Mouse (Mus musculus) hindbrain, embryonic 13.5 days (tissue): Measurements from ENCODE around the gene Mvp. TPM values are rescaled to one million over a fixed set of nuclear protein-coding genes. Genes with fewer than 3 reads are reported as not detected.

Source experiments
- ATAC-seq: fragments of 200-750 bp; cut with Nextera tagmentation; 2 replicates; pipeline ENCODE4 v1.8.0; 2017; ENCODE audit warnings: moderate TSS enrichment; ENCODE audit not compliant: low FRiP score
- H3K27ac ChIP-seq: fragments of 300-500 bp; sonication (generic); 2 replicates; pipeline ENCODE4 v1.5.1; 2015; ENCODE audit warnings: inconsistent platforms, mild to moderate bottlenecking, moderate library complexity
- H3K27me3 ChIP-seq: fragments of 300-500 bp; sonication (generic); 2 replicates; pipeline ENCODE4 v1.6.1; 2015; ENCODE audit warnings: mild to moderate bottlenecking, inconsistent platforms
- H3K36me3 ChIP-seq: fragments of 300-500 bp; sonication (generic); 2 replicates; pipeline ENCODE4 v1.6.1; 2015; ENCODE audit warnings: mild to moderate bottlenecking, inconsistent platforms
- H3K4me1 ChIP-seq: fragments of 300-500 bp; sonication (generic); replicated peaks from 2 replicates; pipeline ENCODE4 v1.6.1; 2015; ENCODE audit warnings: inconsistent platforms
- H3K4me2 ChIP-seq: fragments of 300-500 bp; sonication (generic); 2 replicates; pipeline ENCODE4 v1.6.1; 2015; ENCODE audit warnings: inconsistent platforms, mild to moderate bottlenecking, moderate library complexity
- H3K4me3 ChIP-seq: fragments of 300-500 bp; sonication (generic); 2 replicates; pipeline ENCODE4 v1.5.1; 2015; ENCODE audit warnings: mild to moderate bottlenecking, inconsistent platforms
- H3K9ac ChIP-seq: fragments of 300-500 bp; sonication (generic); 2 replicates; pipeline ENCODE4 v1.6.1; 2015; ENCODE audit warnings: mild to moderate bottlenecking, inconsistent platforms
- H3K9me3 ChIP-seq: fragments of 300-500 bp; sonication (generic); 2 replicates; pipeline ENCODE4 v1.6.1; 2016; ENCODE audit warnings: inconsistent platforms
- WGBS: fragments of 180-500 bp; shearing (Covaris S2); methylation state at CpG from one replicate; pipeline ENCODE4 v1.1.7; 2015; 5-methylcytosine and 5-hydroxymethylcytosine counted together
- polyA plus RNA-seq: library from polyadenylated mRNA; unstranded; fragments of >200 nt; fragmentation: Nextera tagmentation; extraction: Ambion mirVana; gene quantifications from 2 replicates; pipeline ENCODE4 v1.2.1, GENCODE M21; 2015

The Mvp gene
- polyA plus RNA-seq, 1 experiment from 2014 or later = 4.5 TPM

DNA sequence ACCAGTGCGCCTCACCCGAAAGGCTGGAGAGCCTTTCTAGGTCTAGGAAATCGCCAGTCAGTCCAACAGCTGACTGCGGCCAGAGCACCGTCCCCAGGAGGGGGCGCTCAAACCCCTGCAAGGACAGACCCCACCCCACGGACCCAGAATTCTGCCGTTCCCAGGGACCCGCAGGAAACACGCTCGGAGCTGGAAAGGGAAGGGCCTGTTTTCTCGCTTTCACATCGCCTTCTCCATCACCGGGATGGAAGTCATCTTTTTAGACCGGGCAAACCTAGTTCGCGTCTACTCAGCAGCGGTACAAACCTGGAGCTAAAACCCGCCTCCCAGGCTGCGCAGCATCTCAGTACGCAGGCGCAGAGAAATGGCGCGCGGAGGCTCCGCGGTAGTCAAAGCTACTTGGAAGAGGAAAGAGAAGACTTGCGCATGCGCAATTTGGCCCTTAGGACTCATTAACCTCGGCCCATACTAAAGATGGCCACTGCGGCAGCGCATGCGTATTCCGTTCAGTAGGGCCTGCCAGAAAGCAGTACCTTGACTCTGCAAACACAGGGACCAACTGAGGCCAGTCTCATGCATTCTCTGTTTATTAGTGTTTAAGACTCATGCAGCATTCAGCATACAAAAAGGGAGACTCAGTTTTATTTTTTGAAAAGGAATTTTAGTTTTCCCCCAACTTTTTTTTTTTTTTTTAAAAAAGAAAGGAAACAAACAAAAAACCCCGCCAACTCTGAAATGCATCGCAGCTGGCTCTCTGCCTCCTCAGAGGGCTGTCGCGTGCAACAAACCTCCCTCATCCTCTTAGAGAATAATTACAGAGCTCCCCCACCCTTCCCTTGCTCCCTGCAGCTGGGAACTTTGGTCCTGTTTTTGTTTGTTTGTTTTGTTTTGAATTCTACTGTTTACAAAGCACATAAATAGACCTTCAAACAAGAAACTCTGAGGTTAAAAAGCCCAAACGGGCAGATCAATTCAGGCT, 2.8 kb upstream of the Mvp start, which contains the start of gene Pagr1a:
Pagr1a (minus strand) TSS at position 382 of the 979 bp plus-strand sequence.
- Histone ChIP-seq H3K27me3 (no peaks in the 10 kb centered on the region), H3K36me3 (peaks cover 40% of the 10 kb centered on the region), H3K9ac (peak within 1 kb of the TSS; percentile 92), H3K4me3 (peak within 1 kb of the TSS; percentile 65), H3K4me2 (peak within 1 kb of the TSS; percentile 93), H3K4me1 (peaks cover 80% of the 10 kb centered on the region), H3K27ac (peak within 1 kb of the TSS; percentile 98), H3K9me3 (no peaks in the 10 kb centered on the region)
- WGBS = 3% methylated on average over 39 of the region's 39 CpGs
- ATAC-seq = peak; percentile 75

DNA sequence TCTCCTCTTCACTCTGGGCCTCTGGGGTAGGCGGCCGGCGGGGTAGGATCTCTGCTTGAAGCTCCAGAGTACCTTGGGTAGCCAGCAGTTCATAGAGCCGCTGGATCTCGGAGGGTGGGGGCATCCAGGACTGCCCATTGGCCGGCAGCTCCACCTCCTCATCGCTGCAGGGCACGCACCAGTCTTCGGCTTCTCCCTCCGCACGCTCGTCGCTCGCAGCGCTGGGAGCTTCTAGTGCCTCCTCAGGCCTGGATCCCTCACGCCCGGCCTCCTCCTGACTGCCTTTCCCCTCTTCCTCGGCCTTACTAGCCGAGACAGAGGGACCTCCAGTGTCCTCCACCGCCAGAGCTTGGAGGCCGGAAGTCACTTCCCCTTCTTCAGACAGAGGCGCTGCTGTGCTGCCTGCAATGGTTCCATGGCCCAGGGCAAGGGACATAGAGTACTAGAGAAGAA, 2.1 kb upstream of the Mvp start:
- under 1% methylated on average over 22 of the region's 22 CpGs for WGBS

DNA sequence TGATC, 1.9 kb upstream of the Mvp start, which contains the start of gene Pagr1b:
Pagr1b (minus strand) TSS at position 4 of the 5 bp plus-strand sequence.
- Histone ChIP-seq H3K27me3 (no peaks in the 10 kb centered on the region), H3K9me3 (no peaks in the 10 kb centered on the region), H3K27ac (peak within 1 kb of the TSS; percentile 98), H3K9ac (peak within 1 kb of the TSS; percentile 92), H3K4me2 (peak within 1 kb of the TSS; percentile 93), H3K4me3 (peak within 1 kb of the TSS; percentile 65), H3K4me1 (peaks cover 70% of the 10 kb centered on the region), H3K36me3 (peaks cover 38% of the 10 kb centered on the region)
- ATAC-seq = no peak

More for the DNA sequence above, 2.1 kb upstream of the Mvp start:
- Histone ChIP-seq H3K4me1 (peaks cover 72% of the 10 kb centered on the region), H3K4me3 (peak overlapping the region; percentile 65), H3K27me3 (no peaks in the 10 kb centered on the region), H3K27ac (peak overlapping the region; percentile 98), H3K4me2 (peak overlapping the region; percentile 93), H3K9me3 (no peaks in the 10 kb centered on the region), H3K9ac (peak overlapping the region; percentile 92), H3K36me3 (peaks cover 38% of the 10 kb centered on the region)
- peak; percentile 41 for ATAC-seq

DNA sequence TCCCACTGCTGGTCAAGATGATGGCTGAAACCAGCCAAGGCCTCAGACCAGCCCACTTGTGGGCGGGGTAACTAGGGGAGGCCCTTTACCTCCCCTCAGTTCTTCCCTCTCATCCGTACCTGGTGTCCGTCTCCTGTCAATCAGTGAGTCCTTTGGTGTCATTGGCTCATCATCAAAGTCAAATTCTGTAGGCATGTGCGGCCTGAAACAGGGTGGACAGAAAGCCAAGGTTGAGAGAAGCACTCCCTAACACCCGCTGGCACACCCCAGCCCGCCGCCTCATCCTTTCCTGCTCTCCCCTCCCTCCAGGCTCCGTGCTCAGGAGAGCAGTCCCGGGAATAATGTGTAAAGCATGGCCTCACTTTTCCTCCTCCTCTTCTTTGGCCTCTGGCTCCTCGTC, 1.7 kb upstream of the Mvp start:
- 3% methylated on average over 10 of the region's 10 CpGs for WGBS
- Histone ChIP-seq H3K27ac (peak overlapping the region; percentile 98), H3K36me3 (peaks cover 38% of the 10 kb centered on the region), H3K9ac (peak overlapping the region; percentile 92), H3K4me2 (peak overlapping the region; percentile 93), H3K4me1 (peaks cover 68% of the 10 kb centered on the region), H3K9me3 (no peaks in the 10 kb centered on the region), H3K27me3 (no peaks in the 10 kb centered on the region), H3K4me3 (peak overlapping the region; percentile 65)
- ATAC-seq = peak; percentile 15

DNA sequence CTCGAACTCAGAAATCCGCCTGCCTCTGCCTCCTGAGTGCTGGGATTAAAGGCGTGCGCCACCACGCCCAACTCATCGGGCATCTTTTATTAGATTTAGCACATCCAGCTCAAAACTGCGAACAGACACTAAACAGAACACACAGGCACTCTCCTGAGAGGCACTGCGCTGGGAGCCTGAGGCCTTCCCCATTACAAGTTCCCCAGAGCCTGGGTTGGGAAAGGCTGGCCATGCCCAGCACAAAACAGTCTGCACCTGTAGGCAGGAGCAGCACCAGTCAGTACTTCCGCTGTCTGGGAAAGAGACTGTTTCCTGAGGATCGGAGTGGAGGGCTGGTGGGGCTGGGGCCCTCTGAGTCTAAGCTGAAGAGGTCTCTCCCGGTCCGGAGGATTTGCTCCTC, 572 bp upstream of the Mvp start:
- no peaks in the 10 kb centered on the region for H3K27me3 ChIP-seq
- no peaks in the 10 kb centered on the region for H3K9me3 ChIP-seq
- H3K4me3 ChIP-seq = peak overlapping the region; percentile 65
- peak overlapping the region; percentile 60 for H3K9ac ChIP-seq
- ATAC-seq = no peak
- H3K36me3 ChIP-seq = peaks cover 38% of the 10 kb centered on the region
- 95% methylated on average over 12 of the region's 12 CpGs for WGBS
- H3K4me2 ChIP-seq = peak overlapping the region; percentile 93; the same call in 1 of the 2 replicates
- H3K4me1 ChIP-seq = peaks cover 57% of the 10 kb centered on the region
- H3K27ac ChIP-seq = no peak overlapping the region

DNA sequence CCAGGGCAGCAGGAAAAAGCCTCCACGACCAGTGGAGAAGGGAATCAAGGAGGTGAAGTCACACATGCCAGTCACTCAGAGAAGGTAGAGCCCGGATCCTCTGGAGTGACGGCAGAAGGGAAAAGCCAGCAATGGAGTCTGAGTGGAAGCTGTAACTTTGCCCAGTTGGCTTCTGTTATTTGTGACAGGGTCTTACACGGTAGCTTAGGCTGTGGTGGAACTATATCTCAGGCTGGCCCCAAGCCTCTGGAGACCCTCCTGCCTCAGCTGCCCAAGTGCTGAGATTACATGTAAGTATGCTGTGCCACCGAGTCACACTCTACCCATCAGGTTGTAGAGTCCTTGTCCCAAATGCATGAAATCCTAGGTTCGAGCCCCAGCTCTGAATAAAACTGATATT, 1.0 kb downstream of the Mvp start:
- ATAC-seq = no peak
- H3K4me2 ChIP-seq = no peak overlapping the region
- no peaks in the 10 kb centered on the region for H3K27me3 ChIP-seq
- no peak overlapping the region for H3K4me3 ChIP-seq
- H3K36me3 ChIP-seq = peaks cover 38% of the 10 kb centered on the region
- H3K27ac ChIP-seq = no peak overlapping the region
- H3K9ac ChIP-seq = no peak overlapping the region
- WGBS = 96% methylated on average over 6 of the region's 6 CpGs
- no peaks in the 10 kb centered on the region for H3K9me3 ChIP-seq
- peaks cover 50% of the 10 kb centered on the region for H3K4me1 ChIP-seq

DNA sequence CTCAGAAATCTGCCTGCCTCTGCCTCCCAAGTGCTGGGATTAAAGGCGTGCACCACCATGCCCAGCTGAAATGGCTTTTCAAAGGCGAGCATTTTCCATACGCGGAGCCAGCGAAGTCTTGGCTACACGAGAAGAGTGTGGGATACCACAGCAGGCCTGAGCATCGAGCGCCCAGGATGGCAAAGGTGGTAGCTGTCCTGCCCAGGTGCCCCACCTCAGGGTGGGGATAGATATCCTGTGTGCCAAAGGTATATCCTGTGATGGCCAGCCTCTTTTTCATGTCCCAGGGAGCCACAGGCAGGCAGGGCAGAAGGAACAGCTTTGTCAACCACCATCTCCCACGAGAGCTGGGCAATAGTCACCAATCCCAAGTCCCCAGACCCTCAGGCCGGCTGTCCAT, 1.6 kb downstream of the Mvp start:
- no peak overlapping the region for H3K27ac ChIP-seq
- ATAC-seq = no peak
- H3K9me3 ChIP-seq = no peaks in the 10 kb centered on the region
- no peak overlapping the region for H3K4me3 ChIP-seq
- H3K27me3 ChIP-seq = no peaks in the 10 kb centered on the region
- H3K4me1 ChIP-seq = peaks cover 48% of the 10 kb centered on the region
- no peak overlapping the region for H3K9ac ChIP-seq
- no peak overlapping the region for H3K4me2 ChIP-seq
- H3K36me3 ChIP-seq = peaks cover 38% of the 10 kb centered on the region
- 96% methylated on average over 10 of the region's 10 CpGs for WGBS

DNA sequence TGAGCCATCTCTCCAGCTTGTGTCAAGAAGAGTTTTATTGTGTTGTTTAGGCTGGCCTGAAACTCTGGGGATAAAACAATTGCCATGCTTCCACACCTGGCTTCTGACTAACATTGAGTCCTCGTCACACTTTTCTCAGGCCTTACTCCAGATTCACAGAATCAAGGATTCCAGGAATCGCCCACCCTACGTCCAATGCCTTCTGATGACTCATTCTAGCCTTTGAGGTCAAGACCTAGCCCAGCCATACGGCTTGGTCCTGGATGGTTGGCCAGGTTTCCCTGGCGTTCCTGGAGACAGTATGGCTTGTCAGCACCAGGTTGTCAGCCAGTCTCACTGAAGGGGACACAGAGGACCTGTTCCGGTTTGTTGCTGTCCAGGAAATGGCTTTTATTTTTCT, 2.0 kb downstream of the Mvp start:
- no peak overlapping the region for H3K4me2 ChIP-seq
- H3K9me3 ChIP-seq = no peaks in the 10 kb centered on the region
- no peak for ATAC-seq
- no peak overlapping the region for H3K9ac ChIP-seq
- no peaks in the 10 kb centered on the region for H3K27me3 ChIP-seq
- no peak overlapping the region for H3K27ac ChIP-seq
- 90% methylated on average over 6 of the region's 6 CpGs for WGBS
- peaks cover 43% of the 10 kb centered on the region for H3K4me1 ChIP-seq
- no peak overlapping the region for H3K4me3 ChIP-seq
- peaks cover 38% of the 10 kb centered on the region for H3K36me3 ChIP-seq

DNA sequence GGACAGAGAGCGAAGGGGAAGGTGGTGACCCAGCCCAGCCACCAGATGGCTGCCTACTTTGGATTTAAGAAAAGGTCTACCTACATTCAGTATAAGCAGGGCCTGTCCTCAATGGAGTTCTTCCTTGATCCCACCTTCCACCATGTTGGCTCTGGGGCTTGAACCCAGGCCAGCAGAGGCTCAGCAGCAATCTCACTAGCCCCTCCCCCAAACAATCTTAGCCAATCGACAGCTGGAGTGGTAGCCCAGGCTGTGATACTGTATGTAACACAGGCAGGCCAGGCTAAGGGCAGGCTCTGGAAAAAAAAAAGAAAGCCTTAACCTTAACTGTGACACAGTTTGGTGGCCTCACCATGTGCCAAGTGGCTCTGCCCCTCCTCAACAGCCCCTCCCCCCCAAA, 2.7 kb downstream of the Mvp start:
- WGBS = 84% methylated on average over 2 of the region's 2 CpGs
- peaks cover 38% of the 10 kb centered on the region for H3K36me3 ChIP-seq
- peaks cover 43% of the 10 kb centered on the region for H3K4me1 ChIP-seq
- H3K9me3 ChIP-seq = no peaks in the 10 kb centered on the region
- H3K4me3 ChIP-seq = no peak overlapping the region
- no peak overlapping the region for H3K4me2 ChIP-seq
- H3K27ac ChIP-seq = no peak overlapping the region
- no peak overlapping the region for H3K9ac ChIP-seq
- no peak for ATAC-seq
- H3K27me3 ChIP-seq = no peaks in the 10 kb centered on the region

DNA sequence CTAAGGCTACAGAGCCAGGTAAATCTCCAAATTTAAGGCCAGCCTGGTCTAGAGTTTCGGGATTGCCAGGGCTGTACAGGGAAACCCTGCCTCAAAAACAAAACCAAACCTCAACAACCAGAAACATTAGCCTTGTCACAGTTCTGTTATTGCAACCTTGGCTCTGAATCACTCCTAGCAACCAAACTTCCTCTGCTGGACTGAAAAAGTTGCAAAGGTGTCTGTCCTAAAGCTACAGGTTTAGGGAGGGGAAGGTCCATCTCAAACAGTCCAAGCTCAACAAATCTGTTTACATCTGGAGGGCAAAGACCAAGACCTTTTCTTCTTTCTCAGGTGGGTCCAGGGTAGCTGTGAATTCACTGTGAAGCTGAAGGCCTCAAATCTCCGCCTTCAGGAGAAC, 3.4 kb downstream of the Mvp start:
- Histone ChIP-seq H3K9ac (no peak overlapping the region), H3K4me1 (peaks cover 42% of the 10 kb centered on the region), H3K27me3 (no peaks in the 10 kb centered on the region), H3K27ac (no peak overlapping the region), H3K4me3 (no peak overlapping the region), H3K4me2 (no peak overlapping the region), H3K9me3 (no peaks in the 10 kb centered on the region), H3K36me3 (peaks cover 38% of the 10 kb centered on the region)
- WGBS = 96% methylated on average over 2 of the region's 2 CpGs
- ATAC-seq = no peak

DNA sequence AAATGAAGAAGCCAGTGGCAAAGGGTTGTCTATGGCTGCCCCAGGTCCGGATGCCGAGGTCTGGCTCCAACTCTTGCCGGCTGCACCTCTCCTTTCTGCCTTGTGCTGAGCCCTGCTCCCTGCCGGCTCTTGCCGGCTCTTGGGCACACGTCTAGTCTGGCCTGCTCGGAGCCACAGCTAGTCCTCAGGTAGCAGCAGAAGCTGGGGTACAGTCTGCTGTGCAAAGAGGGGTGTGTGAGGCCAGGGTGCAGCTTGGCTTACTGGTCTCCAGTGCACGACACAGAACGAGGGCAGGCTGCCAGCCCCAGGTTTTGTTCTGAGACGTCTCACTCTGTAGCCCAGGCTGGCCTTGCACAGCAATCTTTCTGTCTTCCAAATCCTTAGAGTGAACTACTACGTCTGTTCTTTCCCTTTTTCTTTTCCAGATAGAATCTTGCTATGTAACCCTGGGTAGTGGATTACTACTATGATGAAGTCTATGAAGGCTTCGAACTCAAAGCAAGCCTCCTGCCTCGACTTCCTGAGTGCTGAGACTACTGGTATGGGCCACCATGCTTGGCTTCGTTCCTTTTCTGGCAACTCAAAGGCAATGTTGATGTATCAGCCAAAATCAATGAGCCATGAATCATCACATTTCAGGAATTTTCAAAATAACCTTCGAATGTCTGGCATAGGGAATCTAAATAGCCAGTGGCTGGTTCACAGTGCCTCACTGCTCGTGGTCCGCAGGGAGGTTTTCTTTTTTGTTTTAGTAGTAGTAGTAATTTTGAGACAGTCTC, 4.9 kb downstream of the Mvp start:
- H3K9me3 ChIP-seq = no peaks in the 10 kb centered on the region
- H3K9ac ChIP-seq = no peak overlapping the region
- H3K27me3 ChIP-seq = no peaks in the 10 kb centered on the region
- H3K36me3 ChIP-seq = peaks cover 27% of the 10 kb centered on the region
- no peak overlapping the region for H3K4me3 ChIP-seq
- H3K4me2 ChIP-seq = no peak overlapping the region
- H3K4me1 ChIP-seq = peaks cover 27% of the 10 kb centered on the region
- ATAC-seq = no peak
- peak overlapping the region; percentile 66; the same call in 1 of the 2 replicates for H3K27ac ChIP-seq
- WGBS = 84% methylated on average over 17 of the region's 17 CpGs

DNA sequence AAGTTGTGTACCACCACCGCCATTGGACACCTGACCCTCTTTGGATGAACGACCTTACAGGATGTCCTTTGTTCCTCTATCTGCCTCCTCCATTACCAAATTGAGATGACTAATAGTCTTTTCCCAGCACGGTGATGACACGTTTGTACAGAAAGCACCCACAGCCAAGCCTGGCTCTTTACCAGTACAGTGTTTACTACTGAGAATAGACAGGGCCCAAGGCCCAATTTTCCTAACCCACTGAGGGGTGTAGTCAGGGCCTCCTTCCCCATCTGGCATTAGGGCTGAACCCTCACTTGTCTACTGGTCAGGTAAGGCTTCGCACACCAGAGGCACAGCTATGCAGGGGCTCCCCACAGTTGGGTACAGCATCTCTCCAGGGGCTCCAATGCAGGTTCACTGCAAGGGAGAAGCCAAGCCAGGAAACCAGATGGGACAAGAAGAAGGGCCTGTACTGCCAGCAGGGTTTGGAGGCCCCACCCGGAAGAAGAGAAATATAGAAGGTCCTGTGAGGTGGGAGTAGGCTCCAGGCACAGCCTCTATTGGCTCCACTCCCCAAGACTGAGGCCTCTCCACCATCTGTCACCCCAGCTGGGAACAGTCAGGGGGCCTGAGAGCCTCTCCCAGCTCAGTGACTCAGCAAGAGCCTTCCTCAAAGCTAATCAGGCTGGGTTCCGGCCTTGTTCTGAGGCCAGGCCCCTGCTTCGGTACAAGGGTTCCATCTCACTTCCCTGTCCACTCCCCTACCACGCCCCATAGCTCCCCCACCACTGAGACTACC, 6.0 kb downstream of the Mvp start:
- ATAC-seq = peak; percentile 66; the same call in 1 of the 2 replicates
- 61% methylated on average over 9 of the region's 9 CpGs for WGBS
- no peaks in the 10 kb centered on the region for H3K27me3 ChIP-seq
- H3K27ac ChIP-seq = peak overlapping the region; percentile 66
- H3K4me1 ChIP-seq = peaks cover 17% of the 10 kb centered on the region
- peaks cover 16% of the 10 kb centered on the region for H3K36me3 ChIP-seq
- H3K9me3 ChIP-seq = no peaks in the 10 kb centered on the region; the same call in 1 of the 2 replicates
- peak overlapping the region; percentile 49; the same call in 1 of the 2 replicates for H3K9ac ChIP-seq
- H3K4me3 ChIP-seq = no peak overlapping the region
- H3K4me2 ChIP-seq = no peak overlapping the region
